Mouse (Mus musculus) liver, adult 10 weeks (tissue): Measurements from ENCODE around the gene Mttp. TPM values are rescaled to one million over a fixed set of nuclear protein-coding genes. Genes with fewer than 3 reads are reported as not detected.

Experiments used
- polyA plus RNA-seq: library from polyadenylated mRNA; stranded (reverse); fragments of 350-450 nt; fragmentation: Illumina TruSeq; extraction: RNeasy Lipid Tissue Mini Kit (QIAGEN cat#74804); gene quantifications from one replicate; pipeline ENCODE4 v1.2.3, GENCODE M21; 2014; ENCODE audit warnings: low read depth, low replicate concordance

Gene Mttp
- polyA plus RNA-seq, result 196 TPM

GRCm38 (mm10) chr3:138144642-138145171 lies at the start of gene Mttp:
Gene Mttp, minus strand, starts transcription at chr3:138144968.

GRCm38 (mm10) chr3:138193683-138194302 lies 49.0 kb upstream of the Mttp start, which contains the start of gene 4930579F01Rik:
Gene 4930579F01Rik, minus strand, starts transcription at chr3:138193825.

GRCm38 (mm10) chr3:138143315-138144059 lies 1.3 kb downstream of the Mttp start, which contains the start of gene Trmt10a:
Gene Trmt10a, plus strand, starts transcription at chr3:138143448.

GRCm38 (mm10) chr3:138067288-138067687 lies 77.5 kb downstream of the Mttp start, which contains the start of gene Gm5105:
Gene Gm5105, minus strand, starts transcription at chr3:138067388.

GRCm38 (mm10) chr3:138064732-138065645 lies 79.8 kb downstream of the Mttp start, which contains the start of gene 1110002E22Rik:
Gene 1110002E22Rik, plus strand, starts transcription at chr3:138065052.

Other genes with a start within 250 kb of the Mttp start
- 17.6 TPM for gene Lamtor3, start 226.5 kb downstream of the Mttp start, polyA plus RNA-seq
- gene Dapp1, start 163.4 kb downstream of the Mttp start, polyA plus RNA-seq, result 1.4 TPM
- not detected for gene 1110002E22Rik, start 79.9 kb downstream of the Mttp start, polyA plus RNA-seq
- not detected for gene Gm5105, start 77.6 kb downstream of the Mttp start, polyA plus RNA-seq
- gene Trmt10a, start 1.5 kb downstream of the Mttp start, polyA plus RNA-seq, result 5.7 TPM
- gene 4930579F01Rik, start 48.9 kb upstream of the Mttp start, polyA plus RNA-seq, result not detected
- 3.2 TPM for gene Adh7, start 72.8 kb upstream of the Mttp start, polyA plus RNA-seq
- gene Adh1, start 116.0 kb upstream of the Mttp start, polyA plus RNA-seq, result 1,165 TPM
- gene Adh6a, start 168.3 kb upstream of the Mttp start, polyA plus RNA-seq, result not detected
- not detected for gene Adh6b, start 196.8 kb upstream of the Mttp start, polyA plus RNA-seq